15 mouse cellular contexts compared by ENCODE assay signal in the genomic region with DNA sequence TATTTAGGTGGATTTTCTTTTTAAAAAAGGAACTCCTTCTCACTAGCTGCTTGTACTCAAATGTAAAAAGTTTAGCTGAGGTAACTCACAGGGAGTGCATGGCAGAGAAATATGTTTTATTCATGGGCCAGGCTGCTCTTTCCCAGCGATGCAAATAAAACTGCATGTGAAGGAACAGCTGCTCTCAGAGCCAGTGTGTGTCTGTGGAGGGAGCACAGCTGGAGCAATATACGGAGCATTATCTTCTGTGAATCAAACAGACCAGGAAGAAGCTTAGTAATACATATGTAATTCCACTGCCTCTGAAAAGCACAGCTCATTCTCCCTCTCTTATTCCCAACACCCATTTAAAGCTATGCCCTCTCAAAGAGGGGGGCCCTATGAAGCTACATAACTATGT.
DNase-seq lines count a peak whose midpoint lies in the region; ATAC-seq lines count a peak whose summit lies in the region.
"Had no signal": no experiment of that assay in that cellular context is flagged by ENCODE, and none has a peak within 500 bp of the region (broad histone marks: within the 10 kb centered on the region; RNA-seq: fewer than 3 reads in every experiment).

No protein-coding gene starts in this region.

- intact Hi-C loops in left cerebral cortex, postnatal 10 days (cut with DNase I), result no loop called here

- WGBS in forebrain, embryonic 15.5 days, result 17% methylated on average over 2 of the region's 2 CpGs
- WGBS in hindbrain, embryonic 16.5 days, result 9% methylated on average over 2 of the region's 2 CpGs

- no peak overlapping the region for H3K27ac ChIP-seq in forebrain, embryonic 15.5 days (replicated peaks)
- no peak overlapping the region for H3K27ac ChIP-seq in hindbrain, embryonic 16.5 days (ENCODE audit: low read depth, low read length)
- H3K27ac ChIP-seq: macrophage had no signal

- no peak overlapping the region for H3K9ac ChIP-seq in forebrain, embryonic 15.5 days (replicated peaks)
- H3K9ac ChIP-seq in hindbrain, embryonic 16.5 days (ENCODE audit: low read depth, low read length), result no peak overlapping the region

- no peaks in the 10 kb centered on the region for H3K9me3 ChIP-seq in forebrain, embryonic 15.5 days
- H3K9me3 ChIP-seq in hindbrain, embryonic 16.5 days (ENCODE audit: control insufficient read depth, low read length), result no peaks in the 10 kb centered on the region

- no peaks in the 10 kb centered on the region for H3K36me3 ChIP-seq in forebrain, embryonic 15.5 days
- no peaks in the 10 kb centered on the region for H3K36me3 ChIP-seq in hindbrain, embryonic 16.5 days (ENCODE audit: control insufficient read depth, insufficient read depth, low read length)

- no peak overlapping the region for H3K4me2 ChIP-seq in forebrain, embryonic 15.5 days (replicated peaks)
- H3K4me2 ChIP-seq in hindbrain, embryonic 16.5 days (ENCODE audit: low read length), result no peak overlapping the region
- H3K4me2 ChIP-seq: liver, embryonic 11.5 days had no signal

- DNase-seq in left cerebral cortex, postnatal 10 days (ENCODE audit: extremely low spot score in 1 of 2, low spot score in 2 of 2), result peak; percentile 16 to 19
- no peak for DNase-seq in left cerebral cortex, adult 9 months (ENCODE audit: low spot score in 2 of 2)
- peak; percentile 41 for DNase-seq in retina, embryonic 14.5 days (ENCODE audit: low spot score)
- no peak for DNase-seq in urinary bladder, adult 2 months (ENCODE audit: low spot score)
- no peak for DNase-seq in B cell, adult 2 months
- DNase-seq in cerebellum, postnatal 4 days (ENCODE audit: low spot score in 2 of 2), result no peak
- DNase-seq: adrenal gland, postnatal 14 days; cerebellum, postnatal 10 days; layer of hippocampus, postnatal 36 days; thymus, postnatal 14 days had no signal

- ATAC-seq in forebrain, embryonic 15.5 days (replicated peaks), result peak; percentile 78
- ATAC-seq in hindbrain, embryonic 16.5 days, result peak; percentile 77

- H3K4me1 ChIP-seq in forebrain, embryonic 15.5 days, result no peaks in the 10 kb centered on the region
- peaks cover 4% of the 10 kb centered on the region for H3K4me1 ChIP-seq in hindbrain, embryonic 16.5 days (ENCODE audit: control insufficient read depth, insufficient read depth, low read depth, low read length)

- no peak overlapping the region for H3K4me3 ChIP-seq in forebrain, embryonic 15.5 days
- H3K4me3 ChIP-seq in hindbrain, embryonic 16.5 days (ENCODE audit: low read length), result no peak overlapping the region
- H3K4me3 ChIP-seq: erythroblast, embryonic 14.5 days had no signal

- no peaks in the 10 kb centered on the region for H3K27me3 ChIP-seq in forebrain, embryonic 15.5 days
- no peaks in the 10 kb centered on the region for H3K27me3 ChIP-seq in hindbrain, embryonic 16.5 days (replicated peaks; ENCODE audit: control insufficient read depth, insufficient read depth, low read length)

Comparison
In these comparisons a context has a peak if more than half of its experiments do, and no peak if none do; other contexts are left out.
1. DNase-seq: peak in left cerebral cortex, postnatal 10 days (2 of 2) and retina, embryonic 14.5 days (single experiment); none in left cerebral cortex, adult 9 months (0 of 2), urinary bladder, adult 2 months (single experiment), B cell, adult 2 months (0 of 2) and cerebellum, postnatal 4 days (0 of 2).